ENCODE assay signal across 8 mouse cellular contexts in the genomic region with DNA sequence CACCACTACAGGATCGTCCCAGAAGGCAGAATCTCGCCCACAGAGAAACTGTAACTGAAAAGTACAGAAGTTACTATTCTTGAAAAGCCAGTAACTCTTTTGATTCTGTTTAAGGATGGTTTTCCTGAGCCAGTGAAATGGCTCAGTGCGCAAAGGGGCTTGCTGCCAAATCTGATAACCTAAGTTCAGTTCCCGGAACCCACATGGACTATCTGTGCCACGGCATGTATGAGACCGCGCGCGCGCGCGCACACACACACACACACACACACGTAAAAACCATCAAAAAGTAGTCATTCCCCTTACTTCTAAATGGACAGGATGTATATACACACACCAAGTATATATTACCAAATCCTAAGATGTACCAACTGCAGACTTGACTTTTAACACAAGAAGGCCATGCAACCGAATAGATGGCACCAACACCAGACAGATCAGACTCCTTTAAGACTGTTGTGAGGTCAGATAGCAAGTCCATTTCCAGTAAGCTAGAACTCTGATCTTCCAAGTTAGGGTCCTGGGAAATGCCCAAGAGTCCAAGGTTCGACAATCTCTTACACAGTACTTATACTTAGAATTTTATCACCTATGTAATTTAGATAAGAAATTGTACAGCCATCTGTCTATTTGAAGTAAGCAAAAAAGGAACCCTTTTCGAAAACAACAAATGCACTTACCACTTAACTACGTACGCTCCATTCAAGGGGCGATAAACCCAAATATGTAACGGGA. TPM values are rescaled to one million over a fixed set of nuclear protein-coding genes. Genes with fewer than 3 reads are reported as not detected.
DNase-seq lines count a peak whose midpoint lies in the region; ATAC-seq and TF ChIP-seq lines count a peak whose summit lies in the region.

No protein-coding gene starts in this region.

- peak overlapping the region; percentile 7 for H3K4me3 ChIP-seq in lung, adult 2 months (replicated peaks; ENCODE audit: extremely low read depth, low read depth, low read length)
- peak overlapping the region; percentile 62 for H3K4me3 ChIP-seq in forebrain, embryonic 11.5 days (ENCODE audit: low read depth, low read length)
- peak overlapping the region; percentile 91 for H3K4me3 ChIP-seq in liver, embryonic 11.5 days (ENCODE audit: low read depth, low read length)
- H3K4me3 ChIP-seq in stomach, embryonic 14.5 days (ENCODE audit: low read depth, low read length): peak overlapping the region; percentile 73

- no peak overlapping the region for H3K27ac ChIP-seq in forebrain, embryonic 11.5 days (ENCODE audit: low read depth, low read length)
- no peak overlapping the region for H3K27ac ChIP-seq in liver, embryonic 11.5 days (ENCODE audit: low read depth, low read length)
- no peak overlapping the region for H3K27ac ChIP-seq in stomach, embryonic 14.5 days (ENCODE audit: low read length)

- peak overlapping the region; percentile 66; the same call in 1 of the 2 replicates for H3K4me2 ChIP-seq in forebrain, embryonic 11.5 days (ENCODE audit: low read depth, low read length, severe bottlenecking)
- peak overlapping the region; percentile 93 for H3K4me2 ChIP-seq in liver, embryonic 11.5 days
- H3K4me2 ChIP-seq in stomach, embryonic 14.5 days (replicated peaks; ENCODE audit: low read depth, low read length): peak overlapping the region; percentile 72

- peaks cover 5% of the 10 kb centered on the region; the same call in 1 of the 2 replicates for H3K4me1 ChIP-seq in lung, adult 2 months (ENCODE audit: control insufficient read depth, insufficient read depth, low read length)
- no peaks in the 10 kb centered on the region; the same call in 1 of the 2 replicates for H3K4me1 ChIP-seq in forebrain, embryonic 11.5 days (replicated peaks; ENCODE audit: control insufficient read depth, insufficient read depth, low read length)
- H3K4me1 ChIP-seq in liver, embryonic 11.5 days (replicated peaks; ENCODE audit: control insufficient read depth, insufficient read depth, low read length): peaks cover 10% of the 10 kb centered on the region; the same call in 1 of the 2 replicates
- no peaks in the 10 kb centered on the region for H3K4me1 ChIP-seq in stomach, embryonic 14.5 days (ENCODE audit: control insufficient read depth, insufficient read depth, low read length)

- H3K27me3 ChIP-seq in forebrain, embryonic 11.5 days (ENCODE audit: control insufficient read depth, insufficient read depth, low read length): no peaks in the 10 kb centered on the region
- no peaks in the 10 kb centered on the region for H3K27me3 ChIP-seq in liver, embryonic 11.5 days (replicated peaks; ENCODE audit: control insufficient read depth, insufficient read depth, low read length)
- H3K27me3 ChIP-seq in stomach, embryonic 14.5 days (ENCODE audit: control insufficient read depth, insufficient read depth, low read length): no peaks in the 10 kb centered on the region

- H3K36me3 ChIP-seq in forebrain, embryonic 11.5 days (ENCODE audit: control insufficient read depth, insufficient read depth, low read length): peaks cover 9% of the 10 kb centered on the region
- peaks cover 29% of the 10 kb centered on the region for H3K36me3 ChIP-seq in liver, embryonic 11.5 days (ENCODE audit: control insufficient read depth, insufficient read depth, low read length)
- peaks cover 33% of the 10 kb centered on the region for H3K36me3 ChIP-seq in stomach, embryonic 14.5 days (ENCODE audit: control insufficient read depth, insufficient read depth, low read length)

- no peak for ATAC-seq in forebrain, embryonic 11.5 days (replicated peaks; ENCODE audit: low FRiP score)
- no peak for ATAC-seq in liver, embryonic 11.5 days (replicated peaks; ENCODE audit: low FRiP score)
- no peak for ATAC-seq in stomach, embryonic 14.5 days (ENCODE audit: insufficient number of reproducible peaks, insufficient read depth, low FRiP score, low read depth)

- TF ChIP-seq CTCF in lung, adult 2 months (IDR thresholded peaks at IDR 0.05; ENCODE audit: insufficient read depth, low read length): no peak

- no peak for DNase-seq in lung, adult 2 months
- DNase-seq in lung, postnatal 14 days: no peak
- DNase-seq in forebrain, embryonic 11.5 days (ENCODE audit: low spot score): no peak
- DNase-seq in liver, embryonic 11.5 days (ENCODE audit: low spot score): no peak
- no peak for DNase-seq in cerebellum, adult 9-10 months
- DNase-seq in cerebellum, adult 8-10 months: no peak
- DNase-seq in thymus, postnatal 25 days: no peak

- TF ChIP-seq POLR2A in lung, adult 2 months (IDR thresholded peaks at IDR 0.05; ENCODE audit: borderline replicate concordance, extremely low read depth, low read depth, low read length): no peak

- 54% methylated on average over 20 of the region's 20 CpGs for WGBS in lung, adult 2 months
- WGBS in forebrain, embryonic 11.5 days: 90% methylated on average over 20 of the region's 20 CpGs
- 79% methylated on average over 20 of the region's 20 CpGs for WGBS in liver, embryonic 11.5 days
- WGBS in stomach, embryonic 14.5 days: 83% methylated on average over 20 of the region's 20 CpGs

- H3K9ac ChIP-seq in forebrain, embryonic 11.5 days (ENCODE audit: low read length): peak overlapping the region; percentile 66
- no peak overlapping the region; the same call in 1 of the 2 replicates for H3K9ac ChIP-seq in liver, embryonic 11.5 days (ENCODE audit: low read depth, low read length)
- H3K9ac ChIP-seq in stomach, embryonic 14.5 days (replicated peaks; ENCODE audit: low read depth, low read length): no peak overlapping the region

- H3K9me3 ChIP-seq in forebrain, embryonic 11.5 days (ENCODE audit: control insufficient read depth, low read length): no peaks in the 10 kb centered on the region
- H3K9me3 ChIP-seq in liver, embryonic 11.5 days (ENCODE audit: control insufficient read depth, low read length): no peaks in the 10 kb centered on the region
- no peaks in the 10 kb centered on the region for H3K9me3 ChIP-seq in stomach, embryonic 14.5 days (ENCODE audit: control insufficient read depth, low read depth, low read length)

RNA-seq across cellular contexts. Expression of gene Tbk1, which starts 1.4 kb away (rescaled TPM):
- polyA plus RNA-seq in lung, adult 2 months (2012; rRNA removed): 8.9 and 20.4 TPM in 2 replicates
- polyA plus RNA-seq in forebrain, embryonic 11.5 days (2014; fragmentation: Nextera tagmentation; extraction: Ambion mirVana): 36.2 and 38.2 TPM in 2 replicates
- polyA plus RNA-seq in liver, embryonic 11.5 days (2014; fragmentation: Nextera tagmentation; extraction: Ambion mirVana): 32.0 and 32.1 TPM in 2 replicates
- polyA plus RNA-seq in stomach, embryonic 14.5 days (2014; fragmentation: Nextera tagmentation; extraction: Ambion mirVana): 38.6 and 45.7 TPM in 2 replicates

RNA-seq across cellular contexts. Expression of gene Xpot, which starts 40.9 kb away (rescaled TPM):
- 95.5 and 107 TPM in 2 replicates for polyA plus RNA-seq in lung, adult 2 months (2012; rRNA removed)
- 59.9 and 72.1 TPM in 2 replicates for polyA plus RNA-seq in forebrain, embryonic 11.5 days (2014; fragmentation: Nextera tagmentation; extraction: Ambion mirVana)
- 103 and 114 TPM in 2 replicates for polyA plus RNA-seq in liver, embryonic 11.5 days (2014; fragmentation: Nextera tagmentation; extraction: Ambion mirVana)
- polyA plus RNA-seq in stomach, embryonic 14.5 days (2014; fragmentation: Nextera tagmentation; extraction: Ambion mirVana): 59.9 and 60.2 TPM in 2 replicates

RNA-seq across cellular contexts. Expression of gene D930020B18Rik, which starts 56.2 kb away (rescaled TPM):
- polyA plus RNA-seq in lung, adult 2 months (2012; rRNA removed): 0.59 and 1.0 TPM in 2 replicates
- 0.39 and 0.52 TPM in 2 replicates for polyA plus RNA-seq in forebrain, embryonic 11.5 days (2014; fragmentation: Nextera tagmentation; extraction: Ambion mirVana)
- 0.39 TPM in 1 of 2 replicates, not detected in the other for polyA plus RNA-seq in liver, embryonic 11.5 days (2014; fragmentation: Nextera tagmentation; extraction: Ambion mirVana)
- 2.2 and 2.3 TPM in 2 replicates for polyA plus RNA-seq in stomach, embryonic 14.5 days (2014; fragmentation: Nextera tagmentation; extraction: Ambion mirVana)

Comparison
In these comparisons a context has a peak if more than half of its experiments do, and no peak if none do; other contexts are left out.
1. H3K4me3 ChIP-seq: peak in every context shown above with its lines; median percentile 91 in liver, embryonic 11.5 days; 73 in stomach, embryonic 14.5 days; 62 in forebrain, embryonic 11.5 days; 7 in lung, adult 2 months.